Mouse (Mus musculus) heart, embryonic 11.5 days (tissue): ENCODE results near the gene Bcl2. TPM values are rescaled to one million over a fixed set of nuclear protein-coding genes. Genes with fewer than 3 reads are reported as not detected.

ENCODE experiments used
- ATAC-seq: fragments of 200-750 bp; cut with Nextera tagmentation; replicated peaks from 2 replicates; pipeline ENCODE4 v1.8.0; 2017; ENCODE audit warnings: moderate library complexity; ENCODE audit not compliant: insufficient number of reproducible peaks, low FRiP score, low TSS enrichment
- H3K27ac ChIP-seq: fragments of 300-500 bp; sonication (generic); 2 replicates; pipeline ENCODE4 v1.5.1; 2014; ENCODE audit warnings: mild to moderate bottlenecking, low read depth, low read length
- H3K27me3 ChIP-seq: fragments of 300-500 bp; sonication (generic); 2 replicates; pipeline ENCODE4 v1.6.1; 2014; ENCODE audit warnings: mild to moderate bottlenecking, low read length, mixed read lengths; ENCODE audit not compliant: control insufficient read depth, insufficient read depth
- H3K36me3 ChIP-seq: fragments of 300-500 bp; sonication (generic); 2 replicates; pipeline ENCODE4 v1.6.1; 2014; ENCODE audit warnings: mild to moderate bottlenecking, low read length, moderate library complexity, mixed read lengths; ENCODE audit not compliant: control insufficient read depth, insufficient read depth
- H3K4me1 ChIP-seq: fragments of 300-500 bp; sonication (generic); 2 replicates; pipeline ENCODE4 v1.6.1; 2014; ENCODE audit warnings: low read length; ENCODE audit not compliant: control insufficient read depth, insufficient read depth
- H3K4me2 ChIP-seq: fragments of 300-500 bp; sonication (generic); 2 replicates; pipeline ENCODE4 v1.6.1; 2014; ENCODE audit warnings: mild to moderate bottlenecking, moderate library complexity
- H3K4me3 ChIP-seq: fragments of 300-500 bp; sonication (generic); 2 replicates; pipeline ENCODE4 v1.5.1; 2014; ENCODE audit warnings: low read depth, low read length
- H3K9ac ChIP-seq: fragments of 300-500 bp; sonication (generic); 2 replicates; pipeline ENCODE4 v1.6.1; 2014; ENCODE audit warnings: mild to moderate bottlenecking, low read depth, low read length, moderate library complexity
- H3K9me3 ChIP-seq: fragments of 300-500 bp; sonication (generic); replicated peaks from 2 replicates; pipeline ENCODE4 v1.6.1; 2016; ENCODE audit warnings: low read length; ENCODE audit not compliant: control insufficient read depth
- WGBS: fragments of 180-500 bp; shearing (Covaris S2); extraction: QIAGEN DNeasy Blood & Tissue Kit; methylation state at CpG from one replicate; pipeline ENCODE4 v1.1.7; 2014; ENCODE audit not compliant: insufficient replicate concordance; 5-methylcytosine and 5-hydroxymethylcytosine counted together
- polyA plus RNA-seq: library from polyadenylated mRNA; unstranded; fragments of >200 nt; fragmentation: Nextera tagmentation; extraction: Ambion mirVana; gene quantifications from 2 replicates; pipeline ENCODE4 v1.2.1, GENCODE M21; 2014

Bcl2 gene
- polyA plus RNA-seq, 1 experiment from 2014 or later: 7.3 TPM

GRCm38 (mm10) chr1:106587866-106588470, 126.1 kb downstream of the Bcl2 start:
- Histone ChIP-seq H3K27ac (no peak overlapping the region), H3K27me3 (no peaks in the 10 kb centered on the region), H3K36me3 (no peaks in the 10 kb centered on the region), H3K9ac (no peak overlapping the region), H3K4me3 (no peak overlapping the region), H3K4me1 (no peaks in the 10 kb centered on the region), H3K4me2 (no peak overlapping the region), H3K9me3 (no peaks in the 10 kb centered on the region)
- no peak for ATAC-seq
- 69% methylated on average over 4 of the region's 4 CpGs for WGBS

GRCm38 (mm10) chr1:106586761-106587160, 127.3 kb downstream of the Bcl2 start:
- 87% methylated on average over 6 of the region's 6 CpGs for WGBS
- no peak overlapping the region for H3K27ac ChIP-seq
- H3K9ac ChIP-seq: no peak overlapping the region
- H3K27me3 ChIP-seq: no peaks in the 10 kb centered on the region
- H3K9me3 ChIP-seq: no peaks in the 10 kb centered on the region
- H3K4me1 ChIP-seq: no peaks in the 10 kb centered on the region
- ATAC-seq: no peak
- no peak overlapping the region for H3K4me3 ChIP-seq
- no peak overlapping the region for H3K4me2 ChIP-seq
- H3K36me3 ChIP-seq: no peaks in the 10 kb centered on the region

GRCm38 (mm10) chr1:106585349-106585748, 128.7 kb downstream of the Bcl2 start:
- Histone ChIP-seq H3K27ac (no peak overlapping the region), H3K9me3 (no peaks in the 10 kb centered on the region), H3K27me3 (no peaks in the 10 kb centered on the region), H3K4me3 (no peak overlapping the region), H3K4me1 (no peaks in the 10 kb centered on the region), H3K36me3 (no peaks in the 10 kb centered on the region), H3K9ac (no peak overlapping the region), H3K4me2 (no peak overlapping the region)
- no peak for ATAC-seq

GRCm38 (mm10) chr1:106584824-106585223, 129.2 kb downstream of the Bcl2 start:
- 79% methylated on average over 2 of the region's 2 CpGs for WGBS
- H3K4me2 ChIP-seq: no peak overlapping the region
- no peak overlapping the region for H3K4me3 ChIP-seq
- H3K27me3 ChIP-seq: no peaks in the 10 kb centered on the region
- no peak for ATAC-seq
- H3K9ac ChIP-seq: no peak overlapping the region
- no peaks in the 10 kb centered on the region for H3K9me3 ChIP-seq
- H3K36me3 ChIP-seq: no peaks in the 10 kb centered on the region
- no peak overlapping the region for H3K27ac ChIP-seq
- no peaks in the 10 kb centered on the region for H3K4me1 ChIP-seq

GRCm38 (mm10) chr1:106584273-106584672, 129.8 kb downstream of the Bcl2 start:
- Histone ChIP-seq H3K9ac (no peak overlapping the region), H3K4me3 (no peak overlapping the region), H3K4me2 (no peak overlapping the region), H3K27me3 (no peaks in the 10 kb centered on the region), H3K9me3 (no peaks in the 10 kb centered on the region), H3K27ac (no peak overlapping the region), H3K36me3 (no peaks in the 10 kb centered on the region), H3K4me1 (no peaks in the 10 kb centered on the region)
- 91% methylated on average over 4 of the region's 4 CpGs for WGBS
- ATAC-seq: no peak

GRCm38 (mm10) chr1:106583245-106584241, 130.5 kb downstream of the Bcl2 start:
- Histone ChIP-seq H3K9ac (no peak overlapping the region), H3K9me3 (no peaks in the 10 kb centered on the region), H3K4me2 (no peak overlapping the region), H3K4me1 (no peaks in the 10 kb centered on the region), H3K27me3 (no peaks in the 10 kb centered on the region), H3K36me3 (no peaks in the 10 kb centered on the region), H3K4me3 (no peak overlapping the region), H3K27ac (no peak overlapping the region)
- 70% methylated on average over 14 of the region's 14 CpGs for WGBS
- ATAC-seq: no peak

- H3K27me3 ChIP-seq: no peaks in the 10 kb centered on the region
- no peak overlapping the region for H3K4me3 ChIP-seq
- ATAC-seq: no peak
- H3K4me1 ChIP-seq: no peaks in the 10 kb centered on the region
- H3K9me3 ChIP-seq: no peaks in the 10 kb centered on the region
- WGBS: 84% methylated on average over 3 of the region's 3 CpGs
- H3K9ac ChIP-seq: no peak overlapping the region
- no peak overlapping the region for H3K27ac ChIP-seq
- H3K4me2 ChIP-seq: no peak overlapping the region
- H3K36me3 ChIP-seq: no peaks in the 10 kb centered on the region
Observed at GRCm38 (mm10) chr1:106582810-106583209, 131.3 kb downstream of the Bcl2 start.

- H3K27me3 ChIP-seq: no peaks in the 10 kb centered on the region
- ATAC-seq: no peak
- no peaks in the 10 kb centered on the region for H3K9me3 ChIP-seq
- H3K9ac ChIP-seq: no peak overlapping the region
- H3K36me3 ChIP-seq: no peaks in the 10 kb centered on the region
- no peak overlapping the region for H3K4me3 ChIP-seq
- H3K4me2 ChIP-seq: no peak overlapping the region
- H3K27ac ChIP-seq: no peak overlapping the region
- no peaks in the 10 kb centered on the region for H3K4me1 ChIP-seq
- 58% methylated on average over 2 of the region's 2 CpGs for WGBS
Observed at GRCm38 (mm10) chr1:106581812-106582211, 132.3 kb downstream of the Bcl2 start.
